Mouse (Mus musculus): ENCODE results near the gene H1f0. TPM values are rescaled to one million over a fixed set of nuclear protein-coding genes. Genes with fewer than 3 reads are reported as not detected.
"Not testable (repeated sequence)": the region's sequence is repeated elsewhere in the genome, so short reads cannot be mapped to it uniquely, and the experiment has no call there.

H1f0 gene
- polyA plus RNA-seq, 1 experiment: 92.0 TPM

DNA sequence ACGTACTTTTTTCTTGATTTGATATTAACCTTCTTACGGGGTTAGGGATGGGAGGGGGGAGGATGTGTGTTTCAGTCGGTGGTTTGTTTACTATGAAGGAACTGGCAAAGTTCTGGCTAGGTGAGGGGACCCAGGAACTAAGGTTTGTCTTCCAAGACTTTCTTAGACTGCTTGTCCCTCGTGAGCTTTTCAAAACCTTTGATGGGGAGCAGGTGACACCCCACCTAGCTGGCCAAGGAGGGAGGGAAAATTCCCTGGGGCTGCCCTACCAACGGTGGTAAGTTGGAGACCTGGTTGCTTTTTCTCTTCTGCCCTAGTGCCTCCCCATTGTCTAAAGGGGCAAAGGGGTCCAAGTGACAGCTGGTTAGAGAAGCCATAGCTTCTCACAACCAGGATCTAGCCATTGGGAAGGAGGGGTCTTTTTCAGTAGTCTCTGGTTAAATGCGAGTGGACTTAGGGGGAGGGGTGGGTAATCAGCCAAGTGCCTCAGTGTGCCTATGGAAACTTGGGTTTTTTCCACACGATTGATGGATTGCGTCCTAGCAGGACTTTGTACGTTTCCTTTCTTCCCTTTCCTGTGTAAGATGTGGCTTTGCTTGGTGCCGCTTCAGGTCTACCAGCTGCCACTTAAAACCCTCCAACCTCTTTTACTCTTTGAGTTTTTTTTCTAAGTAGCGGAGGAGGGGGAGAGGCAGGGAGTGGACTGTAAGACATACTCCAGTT is 1.4 kb downstream of the H1f0 start:
- no peak for DNase-seq
- TF ChIP-seq POLR2A (IDR thresholded peaks at IDR 0.05; ENCODE audit: borderline replicate concordance, extremely low read depth, low read depth, low read length) (no peak), CTCF (IDR thresholded peaks at IDR 0.05; ENCODE audit: insufficient read depth, low read length) (no peak)
- peak overlapping the region; percentile 81 for H3K4me3 ChIP-seq (replicated peaks; ENCODE audit: extremely low read depth, low read depth, low read length)
- 3% methylated on average over 11 of the region's 11 CpGs for WGBS
- peaks cover 17% of the 10 kb centered on the region for H3K4me1 ChIP-seq (ENCODE audit: control insufficient read depth, insufficient read depth, low read length)

- WGBS: 2% methylated on average over 52 of the region's 52 CpGs
- peak overlapping the region; percentile 85 for H3K4me3 ChIP-seq (replicated peaks; ENCODE audit: extremely low read depth, low read depth, low read length)
- TF ChIP-seq POLR2A (IDR thresholded peaks at IDR 0.05; ENCODE audit: borderline replicate concordance, extremely low read depth, low read depth, low read length): peak; percentile 67; the same call in 1 of the 2 replicates
- no peak for TF ChIP-seq CTCF (IDR thresholded peaks at IDR 0.05; ENCODE audit: insufficient read depth, low read length)
- peak; percentile 87 for DNase-seq
- peaks cover 17% of the 10 kb centered on the region for H3K4me1 ChIP-seq (ENCODE audit: control insufficient read depth, insufficient read depth, low read length)
Observed at GRCm38 (mm10) chr15:79030551-79031435, 2.5 kb downstream of the H1f0 start.

DNA sequence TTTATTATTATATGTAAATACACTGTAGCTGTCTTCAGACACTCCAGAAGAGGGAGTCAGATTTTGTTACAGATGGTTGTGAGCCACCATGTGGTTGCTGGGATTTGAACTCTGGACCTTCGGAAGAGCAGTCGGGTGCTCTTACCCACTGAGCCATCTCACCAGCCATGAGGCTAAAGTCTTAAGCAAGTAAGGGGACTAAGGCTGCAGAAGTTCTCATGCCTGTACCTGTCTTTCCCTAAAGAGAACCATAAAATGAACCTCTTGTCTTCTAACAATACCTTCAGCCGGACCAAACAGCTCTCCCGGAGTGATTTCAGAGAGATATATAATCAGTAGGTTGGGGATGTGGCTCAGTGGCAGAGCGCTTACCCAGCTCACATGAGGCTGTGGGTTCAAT is 3.7 kb downstream of the H1f0 start:
- DNase-seq; H3K4me3 ChIP-seq (replicated peaks; ENCODE audit: extremely low read depth, low read depth, low read length): not testable (repeated sequence)
- H3K4me1 ChIP-seq (ENCODE audit: control insufficient read depth, insufficient read depth, low read length): peaks cover 17% of the 10 kb centered on the region
- WGBS: 80% methylated on average over 5 of the region's 5 CpGs

DNA sequence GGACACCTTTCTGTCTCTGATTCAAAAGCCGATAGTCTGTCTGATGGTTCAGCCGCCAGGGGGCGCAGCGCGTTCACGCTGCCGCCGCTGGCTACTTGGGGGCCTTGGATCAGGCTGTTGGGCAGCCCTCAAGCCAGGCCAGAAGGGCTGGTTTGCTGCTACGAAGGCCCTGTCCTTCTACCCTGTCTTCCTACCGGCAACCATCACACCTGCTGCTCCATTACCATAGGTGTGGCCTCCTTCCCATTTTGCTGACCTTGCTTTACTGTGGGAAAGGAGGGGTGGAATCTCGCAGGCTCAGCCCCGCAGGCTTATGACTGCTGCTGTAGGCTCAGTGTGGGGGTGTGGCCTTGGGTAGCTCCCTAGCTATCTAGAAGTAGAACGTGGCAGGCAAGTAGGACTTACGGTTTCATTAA is 9.7 kb downstream of the H1f0 start:
- DNase-seq: peak; percentile 78
- TF ChIP-seq CTCF (IDR thresholded peaks at IDR 0.05; ENCODE audit: insufficient read depth, low read length): peak; percentile 64
- TF ChIP-seq POLR2A (IDR thresholded peaks at IDR 0.05; ENCODE audit: borderline replicate concordance, extremely low read depth, low read depth, low read length): no peak
- Histone ChIP-seq H3K4me1 (ENCODE audit: control insufficient read depth, insufficient read depth, low read length) (no peaks in the 10 kb centered on the region), H3K4me3 (replicated peaks; ENCODE audit: extremely low read depth, low read depth, low read length) (no peak overlapping the region)
- WGBS: 8% methylated on average over 14 of the region's 14 CpGs

DNA sequence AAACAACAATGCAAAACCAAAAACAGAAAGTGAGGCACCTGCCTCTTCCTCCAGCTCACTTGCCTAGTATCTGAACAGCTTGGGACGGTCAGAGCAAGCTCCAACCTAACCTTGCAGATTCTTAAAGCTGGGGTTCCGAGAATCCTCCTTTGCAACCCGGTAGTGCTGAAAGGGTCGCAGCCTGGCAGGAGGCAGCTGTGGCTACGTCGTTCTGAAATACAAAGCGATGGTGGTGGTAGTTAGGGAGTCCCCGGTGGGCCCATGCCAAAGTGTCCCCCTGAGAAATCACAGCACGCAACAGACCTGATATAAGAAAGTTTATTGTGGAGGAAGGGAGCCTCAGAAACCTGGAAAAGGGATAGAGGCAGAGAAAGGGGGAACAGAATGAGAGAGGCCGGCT is 10.1 kb downstream of the H1f0 start:
- no peak for DNase-seq
- H3K4me3 ChIP-seq (replicated peaks; ENCODE audit: extremely low read depth, low read depth, low read length): no peak overlapping the region
- no peaks in the 10 kb centered on the region for H3K4me1 ChIP-seq (ENCODE audit: control insufficient read depth, insufficient read depth, low read length)
- WGBS: 80% methylated on average over 10 of the region's 10 CpGs
- no peak for TF ChIP-seq POLR2A (IDR thresholded peaks at IDR 0.05; ENCODE audit: borderline replicate concordance, extremely low read depth, low read depth, low read length)
- TF ChIP-seq CTCF (IDR thresholded peaks at IDR 0.05; ENCODE audit: insufficient read depth, low read length): no peak

- peak; percentile 79 for DNase-seq
- 15% methylated on average over 7 of the region's 7 CpGs for WGBS
- Histone ChIP-seq H3K4me1 (ENCODE audit: control insufficient read depth, insufficient read depth, low read length) (no peaks in the 10 kb centered on the region), H3K4me3 (replicated peaks; ENCODE audit: extremely low read depth, low read depth, low read length) (no peak overlapping the region)
- TF ChIP-seq POLR2A (IDR thresholded peaks at IDR 0.05; ENCODE audit: borderline replicate concordance, extremely low read depth, low read depth, low read length) (peak; percentile 23; the same call in 1 of the 2 replicates), CTCF (IDR thresholded peaks at IDR 0.05; ENCODE audit: insufficient read depth, low read length) (peak; percentile 76)
Observed at GRCm38 (mm10) chr15:79038853-79039252, 10.6 kb downstream of the H1f0 start.

DNA sequence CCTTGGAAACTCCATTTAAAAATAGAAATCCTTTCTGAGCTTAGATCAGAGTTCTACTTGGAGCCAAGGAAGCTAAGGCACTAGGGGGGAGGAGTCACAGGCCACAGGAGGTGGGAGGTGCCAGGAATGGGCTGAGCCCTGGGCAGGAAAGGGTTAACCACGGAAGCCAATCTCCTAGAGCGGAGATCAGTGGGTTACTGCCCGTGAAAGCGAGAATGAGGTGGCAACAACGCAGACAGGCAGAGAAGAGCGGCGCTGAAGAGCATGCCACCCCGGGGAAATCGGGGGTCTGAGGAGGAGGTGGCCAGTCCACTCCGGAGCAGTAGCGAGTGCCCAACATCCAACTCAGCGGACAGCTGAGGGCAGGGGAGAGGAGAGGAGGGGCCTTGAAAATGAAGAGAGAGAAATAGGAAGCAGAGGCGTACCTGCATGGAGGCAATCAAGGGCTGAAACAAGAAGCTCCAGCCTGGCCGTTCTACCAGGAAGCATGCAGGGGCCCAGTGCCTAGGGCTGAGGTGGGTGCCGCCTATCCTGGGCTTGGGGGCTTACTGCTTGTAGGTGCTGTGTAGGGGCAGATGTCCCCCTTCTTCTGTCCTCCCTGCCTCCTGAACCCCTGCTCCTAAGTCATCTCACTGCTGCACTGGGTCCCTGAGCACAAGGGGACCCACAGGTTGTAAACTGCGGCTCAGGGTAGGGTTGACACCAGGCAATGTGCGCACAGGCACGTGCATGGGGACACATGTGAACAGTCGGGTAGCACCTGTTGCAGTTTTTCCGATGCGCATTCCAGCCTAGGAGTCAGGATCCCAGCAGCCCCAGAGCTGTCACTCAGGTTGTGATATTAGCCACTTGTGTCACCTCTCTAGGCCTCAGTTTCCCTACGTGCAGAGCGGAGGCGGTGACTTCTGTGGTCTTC is 12.5 kb downstream of the H1f0 start:
- no peak for DNase-seq
- TF ChIP-seq POLR2A (IDR thresholded peaks at IDR 0.05; ENCODE audit: borderline replicate concordance, extremely low read depth, low read depth, low read length) (no peak), CTCF (IDR thresholded peaks at IDR 0.05; ENCODE audit: insufficient read depth, low read length) (no peak)
- H3K4me1 ChIP-seq (ENCODE audit: control insufficient read depth, insufficient read depth, low read length): no peaks in the 10 kb centered on the region
- no peak overlapping the region for H3K4me3 ChIP-seq (replicated peaks; ENCODE audit: extremely low read depth, low read depth, low read length)
- WGBS: 18% methylated on average over 24 of the region's 24 CpGs

DNA sequence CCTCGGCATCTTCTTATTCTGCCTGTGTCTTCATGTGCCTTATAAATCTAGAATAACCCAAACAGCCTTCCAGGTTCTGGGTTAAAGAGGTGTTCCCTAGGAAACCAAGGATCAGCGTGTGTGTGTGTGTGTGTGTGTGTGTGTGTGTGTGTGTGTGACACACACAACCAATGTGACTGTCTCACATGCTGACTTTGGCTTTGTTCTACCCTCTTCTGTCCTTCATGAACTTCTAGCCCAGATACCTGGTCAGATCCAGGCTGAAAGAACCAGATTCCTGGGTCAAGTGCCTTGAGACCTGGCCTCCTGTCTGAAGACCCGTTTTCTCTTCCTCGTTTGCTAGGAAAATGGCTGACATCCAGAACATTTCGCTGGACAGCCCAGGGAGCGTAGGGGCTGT is 13.3 kb downstream of the H1f0 start, which contains the start of gene Galr3:
TSS of gene Galr3 (plus strand) at position 301 of the 400 bp plus-strand sequence.
- H3K4me1 ChIP-seq (ENCODE audit: control insufficient read depth, insufficient read depth, low read length): no peaks in the 10 kb centered on the region
- TF ChIP-seq POLR2A (IDR thresholded peaks at IDR 0.05; ENCODE audit: borderline replicate concordance, extremely low read depth, low read depth, low read length): no peak
- TF ChIP-seq CTCF (IDR thresholded peaks at IDR 0.05; ENCODE audit: insufficient read depth, low read length): no peak
- no peak for DNase-seq
- H3K4me3 ChIP-seq (replicated peaks; ENCODE audit: extremely low read depth, low read depth, low read length): peak within 1 kb of the TSS; percentile 25
- WGBS: 65% methylated on average over 6 of the region's 6 CpGs

Data from lung, adult 2 months (tissue).